In the genomic region with DNA sequence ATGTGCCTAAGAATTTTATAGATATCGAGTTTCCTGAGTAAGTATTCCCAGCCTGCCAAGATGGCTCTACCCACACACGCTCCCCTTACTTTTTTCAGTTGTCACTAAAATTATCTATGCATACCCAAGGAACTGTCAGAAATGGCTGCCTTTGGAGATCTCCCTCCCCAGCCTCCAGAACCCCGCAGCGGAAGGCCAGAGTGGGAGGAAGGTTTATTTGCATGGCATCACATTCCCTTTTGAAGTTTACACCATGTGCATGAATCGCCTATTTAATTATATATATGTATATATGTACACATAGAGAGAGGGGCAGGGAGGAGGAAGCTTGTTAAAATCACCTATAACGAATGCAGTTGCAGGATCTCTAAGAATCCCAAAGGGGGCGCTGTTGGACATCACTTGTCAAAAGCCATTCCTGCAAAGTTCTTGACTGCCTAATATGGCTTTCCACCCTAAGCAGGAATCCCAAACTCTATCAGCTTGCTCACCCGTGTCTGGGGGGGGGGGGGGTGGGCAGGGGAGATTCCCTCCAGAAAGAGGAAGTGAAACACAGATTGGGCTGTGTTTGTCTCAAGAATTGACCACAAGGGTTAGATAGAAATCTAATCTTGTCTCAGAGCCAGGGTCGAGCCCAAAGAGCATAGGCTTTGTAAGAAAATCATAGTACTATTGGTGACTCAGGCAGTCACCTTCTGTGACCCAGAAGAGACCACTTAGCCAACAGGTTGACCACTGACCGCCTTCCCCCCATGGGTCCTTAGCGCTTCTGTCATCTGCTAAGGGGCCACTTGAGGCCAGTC, we compare ENCODE assay signal across 7 mouse cellular contexts. TPM values are rescaled to one million over a fixed set of nuclear protein-coding genes. Genes with fewer than 3 reads are reported as not detected.
A peak's percentile ranks its signal among the peaks of the same experiment; 100 is the strongest.
DNase-seq lines count a peak whose midpoint lies in the region; ATAC-seq and TF ChIP-seq lines count a peak whose summit lies in the region.

No protein-coding gene starts in this region.

- no peaks in the 10 kb centered on the region for H3K4me1 ChIP-seq in liver, adult 2 months (ENCODE audit: control insufficient read depth, insufficient read depth, low read length)
- H3K4me1 ChIP-seq in liver, embryonic 11.5 days (replicated peaks; ENCODE audit: control insufficient read depth, insufficient read depth, low read length): peaks cover 11% of the 10 kb centered on the region

- no peak for TF ChIP-seq POLR2A in liver, adult 2 months (IDR thresholded peaks at IDR 0.05; ENCODE audit: extremely low read depth, insufficient read depth, low read length)

- 43% methylated on average over 11 of the region's 11 CpGs for WGBS in liver, adult 2 months
- 39% methylated on average over 11 of the region's 11 CpGs for WGBS in liver, embryonic 11.5 days

- no peak for ATAC-seq in liver, embryonic 11.5 days (replicated peaks; ENCODE audit: low FRiP score)

- H3K27me3 ChIP-seq in liver, adult 2 months (ENCODE audit: control insufficient read depth, insufficient read depth, low read length): no peaks in the 10 kb centered on the region
- peaks cover 22% of the 10 kb centered on the region for H3K27me3 ChIP-seq in liver, embryonic 11.5 days (replicated peaks; ENCODE audit: control insufficient read depth, insufficient read depth, low read length)

- no peaks in the 10 kb centered on the region for H3K9me3 ChIP-seq in liver, embryonic 11.5 days (ENCODE audit: control insufficient read depth, low read length)

- no peaks in the 10 kb centered on the region for H3K79me2 ChIP-seq in liver, adult 2 months (ENCODE audit: control insufficient read depth, insufficient read depth, low read length)

- no peak overlapping the region for H3K27ac ChIP-seq in liver, adult 2 months (replicated peaks; ENCODE audit: insufficient read depth, low read depth, low read length)
- no peak overlapping the region for H3K27ac ChIP-seq in liver, embryonic 11.5 days (ENCODE audit: low read depth, low read length)

- DNase-seq in liver, adult 2 months (ENCODE audit: extremely low read depth, low read depth, low spot score): peak; percentile 62
- DNase-seq in liver, embryonic 11.5 days (ENCODE audit: low spot score): no peak
- peak; percentile 67 for DNase-seq in MN1 (ENCODE audit: low spot score)
- peak; percentile 80 for DNase-seq in embryo, embryonic 10.5 days (ENCODE audit: low spot score)
- peak; percentile 40 to 80 for DNase-seq in left cerebral cortex, adult 8-10 months (ENCODE audit: low spot score in 2 of 2)
- peak; percentile 26 for DNase-seq in retina, adult 2 months (ENCODE audit: low read depth, low spot score)
- DNase-seq in adrenal gland, adult 8-10 months: no peak

- peak; percentile 44 for TF ChIP-seq CTCF in liver, adult 2 months (IDR thresholded peaks at IDR 0.05; ENCODE audit: low read depth, low read length)

- H3K9ac ChIP-seq in liver, adult 2 months (ENCODE audit: low read depth, low read length): no peak overlapping the region
- no peak overlapping the region for H3K9ac ChIP-seq in liver, embryonic 11.5 days (ENCODE audit: low read depth, low read length)

- no peaks in the 10 kb centered on the region for H3K36me3 ChIP-seq in liver, adult 2 months (ENCODE audit: control insufficient read depth, insufficient read depth, low read length)
- H3K36me3 ChIP-seq in liver, embryonic 11.5 days (ENCODE audit: control insufficient read depth, insufficient read depth, low read length): no peaks in the 10 kb centered on the region

- no peak overlapping the region for H3K4me3 ChIP-seq in liver, adult 2 months (ENCODE audit: insufficient read depth, low read depth, low read length)
- no peak overlapping the region for H3K4me3 ChIP-seq in liver, embryonic 11.5 days (ENCODE audit: low read depth, low read length)

- no peak overlapping the region for H3K4me2 ChIP-seq in liver, embryonic 11.5 days

RNA-seq across cellular contexts. Expression of gene Fam83f, which starts 37.1 kb away (rescaled TPM):
- total RNA-seq in liver, adult 2 months (2014; rRNA removed): 0.28 and 0.67 TPM in 2 replicates
- 1.0 and 1.6 TPM in 2 replicates for polyA plus RNA-seq in liver, adult 2 months (2012; rRNA removed)
- polyA plus RNA-seq in liver, embryonic 11.5 days (2014; fragmentation: Nextera tagmentation; extraction: Ambion mirVana): 0.34 and 0.61 TPM in 2 replicates
- under 1 TPM; 0.28 to 0.50 (median 0.43) TPM for total RNA-seq in left cerebral cortex, adult 8-10 months (2022)
- total RNA-seq in adrenal gland, adult 8-10 months (2022): under 1 TPM in 3 of 4 experiments, not detected in 1; 0.35 to 0.59 (median 0.38) TPM

Comparison
In these comparisons a context has a peak if more than half of its experiments do, and no peak if none do; other contexts are left out.
1. DNase-seq: peak in liver, adult 2 months (single experiment), MN1 (single experiment), embryo, embryonic 10.5 days (single experiment), left cerebral cortex, adult 8-10 months (2 of 2) and retina, adult 2 months (single experiment); none in liver, embryonic 11.5 days (single experiment) and adrenal gland, adult 8-10 months (single experiment).